Mouse (Mus musculus): ENCODE measurements around the gene Rhox7a. TPM values are rescaled to one million over a fixed set of nuclear protein-coding genes. Genes with fewer than 3 reads are reported as not detected.
"Not testable (repeated sequence)": the region's sequence is repeated elsewhere in the genome, so short reads cannot be mapped to it uniquely, and the experiment has no call there.

Rhox7a gene
- not detected in 2 replicates for total RNA-seq (2014; fragmentation: Nextera tagmentation)
- total RNA-seq (2017) = not detected in 2 replicates

DNA sequence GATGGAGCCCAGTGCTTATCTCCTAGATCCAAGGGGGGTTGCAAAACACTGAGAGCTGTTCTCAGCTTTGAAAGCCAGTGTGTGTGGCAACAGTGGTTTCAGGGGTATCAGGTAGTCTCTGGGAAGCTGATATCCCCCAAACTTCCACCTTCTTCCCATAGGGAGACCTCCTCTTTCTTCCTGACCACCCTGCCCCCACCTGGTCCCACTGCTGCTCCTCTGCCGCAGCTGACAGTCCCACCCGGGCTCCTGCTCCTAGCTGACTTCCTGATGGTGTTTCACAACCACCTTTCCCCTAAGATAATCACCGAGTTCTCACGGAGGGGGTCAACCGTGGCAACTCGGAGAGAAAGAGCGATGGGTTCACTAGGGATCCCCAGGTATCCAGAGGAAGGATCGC, at the start of gene Rhox7a:
Gene Rhox7a (plus strand): TSS at position 301 of the 400 bp plus-strand sequence.
- ATAC-seq (replicated peaks; ENCODE audit: poor library complexity, severe bottlenecking) = not testable (repeated sequence)

DNA sequence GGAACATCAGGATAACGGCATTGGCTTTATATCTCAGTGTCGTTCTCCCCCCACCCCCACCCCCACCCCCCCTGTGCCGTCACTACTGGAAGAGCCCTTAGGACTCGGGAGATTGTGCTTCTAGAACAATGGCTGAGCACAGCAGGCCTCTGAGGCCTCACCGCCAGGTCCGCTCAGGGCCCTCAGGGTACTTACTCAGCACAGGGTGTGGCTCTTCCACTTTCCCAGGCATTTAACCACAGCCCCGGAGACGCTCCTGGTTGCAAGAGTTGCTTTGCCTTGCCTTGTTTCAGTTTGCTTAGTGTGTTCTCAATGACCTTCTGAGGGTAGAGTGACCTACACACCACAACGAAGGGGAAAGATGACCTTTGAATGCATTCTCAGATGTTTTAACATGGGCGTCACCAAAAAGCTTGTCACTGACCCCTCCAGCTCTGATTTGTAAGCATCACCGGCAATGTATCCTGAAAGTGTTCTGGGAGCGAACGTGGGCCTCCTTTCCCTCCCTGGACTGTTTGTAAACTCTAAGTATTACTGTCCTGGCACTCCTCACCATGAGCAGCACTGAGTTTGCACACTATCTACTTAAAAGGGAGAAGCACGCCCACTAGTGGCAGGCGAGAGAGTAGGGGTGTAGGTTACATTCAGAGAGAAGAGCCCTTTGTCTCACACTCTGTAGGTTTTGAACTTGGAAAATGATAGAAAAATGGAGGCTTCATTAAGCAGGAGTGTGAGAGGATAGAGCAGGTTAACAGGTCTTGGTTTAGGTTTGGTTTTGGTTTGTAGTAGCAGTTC, 24.0 kb upstream of the Rhox7a start:
- no peak for ATAC-seq (replicated peaks; ENCODE audit: poor library complexity, severe bottlenecking)

DNA sequence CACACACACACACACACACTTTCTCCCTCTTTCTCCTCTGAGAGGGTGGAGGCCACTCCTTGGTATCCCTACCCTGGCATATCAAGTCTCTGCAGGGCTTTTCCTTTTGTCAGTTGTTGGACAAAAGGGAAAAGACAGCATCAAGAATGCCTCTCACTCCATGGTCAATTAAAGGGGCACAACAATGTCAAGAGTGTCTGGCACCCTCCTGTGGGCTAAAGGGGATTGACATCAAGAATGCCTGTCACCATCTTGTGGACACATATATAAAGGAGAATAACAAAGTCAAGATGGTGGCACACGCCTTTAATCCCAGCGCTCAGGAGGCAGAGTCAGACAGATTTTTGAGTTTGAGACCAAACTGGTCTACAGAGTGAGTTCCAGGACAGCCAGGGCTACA, 22.1 kb upstream of the Rhox7a start:
- no peak for ATAC-seq (replicated peaks; ENCODE audit: poor library complexity, severe bottlenecking)

DNA sequence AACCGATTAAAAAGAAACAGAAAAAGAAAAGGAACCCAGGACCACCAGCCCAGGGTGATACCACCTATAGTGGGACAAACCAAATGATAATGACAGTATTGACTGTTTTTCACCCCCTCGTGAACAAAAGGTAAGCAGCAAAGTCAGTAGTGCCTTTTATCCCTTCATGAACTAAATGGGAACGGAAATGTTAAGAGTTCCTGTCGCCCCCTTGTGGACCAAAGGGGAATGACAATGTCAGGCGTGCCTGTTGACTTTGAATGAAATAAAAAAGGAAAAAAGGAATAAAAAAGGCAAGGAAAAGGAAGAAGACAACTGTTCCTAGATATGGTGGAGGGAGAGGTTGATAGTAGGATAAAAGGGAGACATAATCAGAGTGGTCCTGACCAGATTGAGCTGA, 20.3 kb upstream of the Rhox7a start:
- no peak for ATAC-seq (replicated peaks; ENCODE audit: poor library complexity, severe bottlenecking)

DNA sequence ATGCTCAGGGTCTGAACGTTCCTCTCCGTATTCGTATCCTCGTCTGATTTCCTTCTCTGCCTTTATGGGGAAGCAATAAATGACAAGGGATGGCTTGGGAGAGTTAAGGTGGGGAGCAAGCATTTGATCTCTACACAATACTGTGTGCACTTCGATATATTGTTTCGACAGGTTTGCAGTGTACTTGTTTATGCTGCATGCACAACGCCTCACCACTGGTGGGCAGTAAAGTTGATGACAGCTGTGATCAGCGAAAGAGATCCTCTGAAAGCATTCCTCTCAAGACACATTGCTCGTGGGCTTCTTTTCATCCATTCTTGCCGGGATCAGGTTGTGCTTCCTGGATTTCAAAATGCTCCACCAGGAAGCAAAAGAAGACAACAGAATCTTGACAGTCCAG, 15.8 kb upstream of the Rhox7a start:
- ATAC-seq (replicated peaks; ENCODE audit: poor library complexity, severe bottlenecking) = no peak

DNA sequence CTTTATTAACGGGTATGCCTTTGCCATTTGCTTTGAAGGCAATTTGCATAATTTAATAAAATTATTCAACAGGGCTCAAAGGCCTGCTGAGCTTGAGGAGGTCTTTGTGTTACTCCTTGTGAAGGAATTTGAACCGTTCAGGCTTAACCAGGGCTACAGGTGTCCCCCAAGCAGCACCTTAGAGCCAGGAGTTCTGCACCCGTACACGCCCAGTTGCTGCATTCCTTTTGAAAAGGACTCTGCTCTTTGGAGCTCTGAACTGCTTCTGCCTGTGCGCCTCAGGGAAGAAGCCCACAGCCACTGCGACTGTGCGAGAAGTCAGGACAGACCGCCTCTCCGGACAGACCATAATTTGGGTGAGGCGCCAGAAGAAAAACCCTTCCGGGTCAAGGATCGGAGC, 4.9 kb upstream of the Rhox7a start, which contains the start of gene Rhox6:
Gene Rhox6 (plus strand): TSS at position 301 of the 400 bp plus-strand sequence.
- not testable (repeated sequence) for ATAC-seq (replicated peaks; ENCODE audit: poor library complexity, severe bottlenecking)

DNA sequence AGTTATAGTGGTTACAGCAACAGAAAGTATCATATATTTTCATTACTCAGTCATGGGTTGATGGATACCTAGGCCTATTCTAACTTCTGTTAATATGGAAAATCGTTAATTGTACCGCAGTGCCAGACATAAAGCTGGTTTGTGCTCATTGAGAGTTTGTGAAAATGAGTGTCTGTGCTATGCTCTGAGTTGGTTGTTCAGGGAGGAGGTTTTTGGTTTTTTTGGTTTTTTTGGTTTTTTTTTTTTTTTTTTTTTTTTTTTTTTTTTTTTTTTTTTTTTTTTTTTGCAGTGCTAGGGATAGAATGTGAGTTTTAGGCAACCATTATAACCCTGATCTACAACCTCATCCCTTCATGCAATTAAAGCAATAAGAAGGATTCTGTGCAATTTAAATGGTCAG, 40.2 kb downstream of the Rhox7a start:
- ATAC-seq (replicated peaks; ENCODE audit: poor library complexity, severe bottlenecking) = no peak

DNA sequence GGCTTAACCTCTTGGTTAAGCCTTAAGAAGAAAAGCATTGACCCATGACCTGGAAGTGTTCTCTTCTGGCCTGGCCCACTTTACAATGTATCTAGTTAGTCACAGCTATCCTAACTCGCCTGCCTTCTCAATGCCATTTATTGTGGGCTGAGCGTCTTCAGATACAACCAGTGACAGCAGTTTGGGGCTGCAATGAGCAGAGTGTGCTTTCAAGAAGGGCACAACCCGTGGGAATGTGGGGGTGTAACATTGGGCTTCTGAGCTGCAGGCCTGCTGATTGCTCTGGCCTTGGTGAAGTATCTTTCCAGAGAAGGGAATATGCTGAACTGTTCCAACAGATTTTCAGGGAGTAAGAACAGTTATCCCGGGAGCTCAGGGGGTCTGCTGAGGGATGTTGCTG, 47.4 kb downstream of the Rhox7a start, which contains the start of gene Rhox8:
Gene Rhox8 (minus strand): TSS at position 101 of the 400 bp plus-strand sequence.
- ATAC-seq (replicated peaks; ENCODE audit: poor library complexity, severe bottlenecking) = no peak

Other genes starting within 250 kb of the Rhox7a start
- gene Rhox4f, start 224.0 kb upstream of the Rhox7a start, total RNA-seq (2014; fragmentation: Nextera tagmentation) = not detected in 2 replicates
- gene Rhox4f, start 224.0 kb upstream of the Rhox7a start, total RNA-seq (2017) = not detected in 2 replicates
- gene Rhox3g, start 203.1 kb upstream of the Rhox7a start, total RNA-seq (2014; fragmentation: Nextera tagmentation) = not detected in 2 replicates
- not detected in 2 replicates for gene Rhox3g, start 203.1 kb upstream of the Rhox7a start, total RNA-seq (2017)
- not detected in 2 replicates for gene Rhox2g, start 188.2 kb upstream of the Rhox7a start, total RNA-seq (2014; fragmentation: Nextera tagmentation)
- gene Rhox2g, start 188.2 kb upstream of the Rhox7a start, total RNA-seq (2017) = not detected in 2 replicates
- gene Rhox4g, start 180.4 kb upstream of the Rhox7a start, total RNA-seq (2014; fragmentation: Nextera tagmentation) = not detected in 2 replicates
- gene Rhox4g, start 180.4 kb upstream of the Rhox7a start, total RNA-seq (2017) = not detected in 2 replicates
- not detected in 2 replicates for gene Rhox3h, start 162.9 kb upstream of the Rhox7a start, total RNA-seq (2014; fragmentation: Nextera tagmentation)
- gene Rhox3h, start 162.9 kb upstream of the Rhox7a start, total RNA-seq (2017) = not detected in 2 replicates
- not detected in 2 replicates for gene Rhox2h, start 158.4 kb upstream of the Rhox7a start, total RNA-seq (2014; fragmentation: Nextera tagmentation)
- gene Rhox2h, start 158.4 kb upstream of the Rhox7a start, total RNA-seq (2017) = not detected in 2 replicates
- gene Rhox5, start 26.8 kb upstream of the Rhox7a start, total RNA-seq (2014; fragmentation: Nextera tagmentation) = not detected in 2 replicates
- gene Rhox5, start 26.8 kb upstream of the Rhox7a start, total RNA-seq (2017) = not detected in 2 replicates
- gene Rhox6, start 4.8 kb upstream of the Rhox7a start, total RNA-seq (2014; fragmentation: Nextera tagmentation) = not detected in 2 replicates
- gene Rhox6, start 4.8 kb upstream of the Rhox7a start, total RNA-seq (2017) = not detected in 2 replicates
- 0.21 TPM in 1 of 2 replicates, not detected in the other for gene Rhox8, start 47.3 kb downstream of the Rhox7a start, total RNA-seq (2014; fragmentation: Nextera tagmentation)
- gene Rhox8, start 47.3 kb downstream of the Rhox7a start, total RNA-seq (2017) = not detected in 2 replicates
- gene Rhox7b, start 65.5 kb downstream of the Rhox7a start, total RNA-seq (2014; fragmentation: Nextera tagmentation) = not detected in 2 replicates
- not detected in 2 replicates for gene Rhox7b, start 65.5 kb downstream of the Rhox7a start, total RNA-seq (2017)
- gene Rhox9, start 70.1 kb downstream of the Rhox7a start, total RNA-seq (2014; fragmentation: Nextera tagmentation) = not detected in 2 replicates
- gene Rhox9, start 70.1 kb downstream of the Rhox7a start, total RNA-seq (2017) = not detected in 2 replicates
- gene Btg1-ps1, start 187.1 kb downstream of the Rhox7a start, total RNA-seq (2014; fragmentation: Nextera tagmentation) = not detected in 2 replicates
- gene Btg1-ps1, start 187.1 kb downstream of the Rhox7a start, total RNA-seq (2017) = not detected in 2 replicates
- gene Btg1-ps2, start 211.4 kb downstream of the Rhox7a start, total RNA-seq (2014; fragmentation: Nextera tagmentation) = not detected in 2 replicates
- gene Btg1-ps2, start 211.4 kb downstream of the Rhox7a start, total RNA-seq (2017) = not detected in 2 replicates
- not detected in 2 replicates for gene Rhox10, start 234.8 kb downstream of the Rhox7a start, total RNA-seq (2014; fragmentation: Nextera tagmentation)
- gene Rhox10, start 234.8 kb downstream of the Rhox7a start, total RNA-seq (2017) = not detected in 2 replicates